Mouse (Mus musculus): ENCODE results near the gene Inpp5d.

DNA sequence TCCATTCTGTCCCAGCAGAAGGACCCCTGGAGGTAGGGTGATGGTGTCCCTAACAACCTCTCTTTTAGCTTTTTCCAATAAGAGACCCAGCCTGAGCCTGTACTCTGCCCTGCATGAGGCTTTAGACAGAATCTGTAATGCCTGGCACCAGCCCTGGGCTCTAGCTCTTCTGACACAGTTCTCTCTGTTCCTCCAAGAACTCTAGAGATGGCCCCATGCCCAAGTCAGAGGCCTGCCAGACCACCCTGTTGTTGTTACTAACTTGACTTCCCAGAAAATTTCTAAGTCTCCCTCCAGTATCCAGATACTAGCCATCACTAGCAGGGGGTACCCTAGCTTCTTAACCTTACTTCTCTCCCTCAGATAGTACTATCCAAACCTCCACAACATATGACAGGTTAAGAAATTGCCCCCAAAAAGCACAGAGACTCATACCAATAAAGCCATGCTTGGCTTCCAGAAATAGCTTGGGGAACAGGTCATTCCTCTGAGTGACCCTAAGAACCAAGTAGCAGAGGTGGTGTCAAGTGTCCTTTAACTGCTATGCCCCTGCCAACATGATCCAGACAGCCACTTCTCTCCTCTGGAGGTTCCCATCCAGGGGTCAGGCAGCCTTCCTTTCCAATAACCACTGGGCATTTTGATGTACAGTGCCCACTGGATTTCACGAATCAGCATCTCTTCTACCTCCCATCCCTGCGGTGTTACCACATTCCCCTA, 5.4 kb upstream of the Inpp5d start:
- no peak for TF ChIP-seq CTCF (IDR thresholded peaks at IDR 0.05; ENCODE audit: borderline replicate concordance, control insufficient read depth, extremely low read depth, insufficient read depth, low read length, poor library complexity)
- no peak for TF ChIP-seq POLR2A (IDR thresholded peaks at IDR 0.05; ENCODE audit: control insufficient read depth, extremely low read depth, insufficient read depth, low read length, poor library complexity)
